Mouse (Mus musculus) CD4-positive, CD25-positive, alpha-beta regulatory T cell (primary cell): ENCODE results near the gene Gm45783. TPM values are rescaled to one million over a fixed set of nuclear protein-coding genes. Genes with fewer than 3 reads are reported as not detected.

ENCODE experiments used
- polyA plus RNA-seq: library from polyadenylated mRNA; unstranded; fragments of 100-300 nt; shearing (Covaris generic); gene quantifications from one replicate; pipeline ENCODE4 v1.2.1, GENCODE M21; 2017

The Gm45783 gene
- not detected for polyA plus RNA-seq

DNA sequence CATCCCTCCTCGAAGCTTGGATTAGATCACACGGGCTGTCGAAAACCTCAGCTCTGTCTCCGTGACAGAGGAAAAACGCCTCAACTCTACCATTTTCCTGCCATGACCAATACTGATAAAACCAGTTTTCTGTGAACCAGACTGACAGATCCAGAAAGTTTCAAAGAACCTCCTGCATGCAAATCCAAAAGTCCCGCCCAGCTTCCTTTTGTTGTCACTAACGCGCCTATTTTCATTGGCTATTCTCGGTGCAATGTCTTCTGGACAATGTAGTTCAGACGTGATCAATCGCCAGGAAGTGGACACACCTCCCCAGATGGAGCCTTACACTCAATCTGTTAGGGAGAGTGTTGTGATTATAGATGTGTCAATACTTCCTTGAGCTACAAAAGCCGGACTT lies at the start of gene Gm45783:
Gene Gm45783, minus strand, starts transcription at position 143 of the 400 bp plus-strand sequence.

DNA sequence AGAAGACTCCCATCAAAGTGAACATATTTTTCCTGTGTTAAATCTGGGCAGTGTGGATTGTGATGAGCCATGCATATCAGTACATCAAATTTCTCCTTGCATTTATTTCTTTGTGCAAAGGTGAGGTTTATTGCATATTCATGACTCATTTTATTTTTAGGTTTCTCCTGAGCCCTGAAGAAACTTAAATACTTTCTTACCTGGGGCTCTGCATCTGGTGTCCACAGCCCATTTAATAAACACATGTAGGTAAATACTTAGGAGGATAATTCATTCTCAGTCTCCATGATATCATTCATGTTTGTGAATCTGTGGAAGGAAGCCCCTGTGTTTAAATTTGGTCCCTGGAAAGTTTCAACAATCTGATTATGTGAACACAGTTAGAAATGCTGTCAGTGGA lies 25.2 kb upstream of the Gm45783 start, which contains the start of gene Vmn2r31:
Gene Vmn2r31, minus strand, starts transcription at position 101 of the 400 bp plus-strand sequence.

DNA sequence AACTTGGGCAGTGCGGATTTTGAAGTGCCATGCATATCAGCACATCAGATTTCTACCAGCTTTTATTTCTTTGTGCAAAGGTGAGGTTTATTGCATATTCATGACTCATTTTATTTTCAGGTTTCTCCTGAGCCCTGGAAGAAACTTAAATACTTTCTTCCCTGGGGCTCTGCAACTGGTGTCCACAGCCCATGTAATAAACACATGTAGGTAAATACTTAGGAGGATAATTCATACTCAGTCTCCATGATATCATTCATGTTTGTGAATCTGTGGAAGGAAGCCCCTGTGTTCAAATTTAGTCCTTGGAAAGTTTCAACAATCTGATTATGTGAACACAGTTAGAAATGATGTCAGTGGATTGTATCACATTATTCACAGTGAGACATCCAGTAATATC lies 36.9 kb downstream of the Gm45783 start, which contains the start of gene Vmn2r30:
Gene Vmn2r30, minus strand, starts transcription at position 101 of the 400 bp plus-strand sequence.

Other genes with a start within 250 kb of the Gm45783 start
- gene Zfp773, start 237.8 kb downstream of the Gm45783 start, polyA plus RNA-seq: 9.0 TPM
- gene Zfp418, start 203.2 kb downstream of the Gm45783 start, polyA plus RNA-seq: 3.4 TPM
- gene Zfp772, start 164.6 kb downstream of the Gm45783 start, polyA plus RNA-seq: 4.3 TPM
- gene Vmn2r29, start 127.2 kb downstream of the Gm45783 start, polyA plus RNA-seq: 1.2 TPM
- 1.3 TPM for gene Gm45844, start 96.3 kb downstream of the Gm45783 start, polyA plus RNA-seq
- 66.6 TPM for gene Clcn4, start 73.7 kb downstream of the Gm45783 start, polyA plus RNA-seq
- not detected for gene Vmn2r30, start 37.0 kb downstream of the Gm45783 start, polyA plus RNA-seq
- gene Vmn2r31, start 25.1 kb upstream of the Gm45783 start, polyA plus RNA-seq: 0.11 TPM
- not detected for gene Vmn2r32, start 105.4 kb upstream of the Gm45783 start, polyA plus RNA-seq
- gene Vmn2r33, start 192.2 kb upstream of the Gm45783 start, polyA plus RNA-seq: 0.07 TPM